Mouse (Mus musculus): Measurements from ENCODE around the gene Gapdh. TPM values are rescaled to one million over a fixed set of nuclear protein-coding genes. Genes with fewer than 3 reads are reported as not detected.

Gapdh gene
- polyA plus RNA-seq, 1 experiment from 2014 or later: 1,531 TPM

DNA sequence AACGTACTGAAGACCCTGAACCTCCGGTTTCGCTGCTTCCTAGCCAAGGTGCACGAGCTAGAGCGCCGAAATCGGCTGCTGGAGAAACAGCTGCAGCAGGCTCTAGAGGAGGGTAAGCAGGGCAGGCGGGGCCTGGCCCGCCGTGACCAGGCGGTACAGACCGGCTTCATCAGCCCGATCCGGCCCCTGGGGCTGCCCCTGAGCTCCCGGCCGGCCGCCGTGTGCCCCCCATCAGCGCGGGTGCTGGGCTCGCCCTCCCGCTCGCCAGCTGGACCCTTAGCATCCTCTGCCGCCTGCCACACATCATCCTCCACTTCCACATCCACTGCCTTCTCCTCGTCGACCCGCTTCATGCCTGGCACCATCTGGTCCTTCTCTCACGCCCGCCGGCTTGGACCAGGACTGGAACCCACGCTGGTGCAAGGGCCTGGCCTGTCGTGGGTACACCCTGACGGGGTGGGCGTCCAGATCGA is 20.8 kb downstream of the Gapdh start:
- H3K4me1 ChIP-seq (replicated peaks): peaks cover 52% of the 10 kb centered on the region
- H3K4me3 ChIP-seq: peak overlapping the region; percentile 86
- H3K27me3 ChIP-seq: no peaks in the 10 kb centered on the region
- peak overlapping the region; percentile 90 for H3K27ac ChIP-seq (replicated peaks)
- no peaks in the 10 kb centered on the region for H3K9me3 ChIP-seq
- H3K36me3 ChIP-seq: peaks cover 30% of the 10 kb centered on the region
- peak overlapping the region; percentile 92 for H3K9ac ChIP-seq
- ATAC-seq (ENCODE audit: low FRiP score, low read depth): peak; percentile 72
- WGBS: 1% methylated on average over 34 of the region's 35 CpGs
- peak overlapping the region; percentile 75 for H3K4me2 ChIP-seq

DNA sequence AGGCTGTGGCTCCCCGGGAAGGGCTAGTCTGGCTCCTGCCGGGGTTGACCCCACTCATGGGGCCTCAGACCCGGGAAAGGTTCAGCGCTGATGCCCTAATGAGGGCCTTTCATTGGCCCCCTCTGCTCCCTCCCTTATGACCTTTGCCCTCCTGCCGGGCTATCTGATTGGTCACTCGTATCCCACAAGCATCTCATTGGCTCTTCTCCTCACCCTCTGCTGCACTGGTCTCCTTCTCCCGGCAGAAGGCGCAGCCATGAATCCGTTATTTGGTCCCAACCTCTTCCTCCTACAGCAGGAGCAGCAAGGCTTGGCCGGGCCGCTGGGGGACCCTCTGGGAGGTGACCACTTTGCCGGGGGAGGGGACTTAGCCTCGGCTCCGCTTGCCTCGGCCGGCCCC is 21.3 kb downstream of the Gapdh start, which contains the start of gene Iffo1:
TSS of gene Iffo1 (plus strand) at position 241 of the 400 bp plus-strand sequence.
- Histone ChIP-seq H3K9me3 (no peaks in the 10 kb centered on the region), H3K27ac (replicated peaks) (peak within 1 kb of the TSS; percentile 90), H3K4me3 (peak within 1 kb of the TSS; percentile 86), H3K27me3 (no peaks in the 10 kb centered on the region), H3K4me2 (peak within 1 kb of the TSS; percentile 75), H3K36me3 (peaks cover 35% of the 10 kb centered on the region), H3K9ac (peak within 1 kb of the TSS; percentile 92), H3K4me1 (replicated peaks) (peaks cover 52% of the 10 kb centered on the region)
- ATAC-seq (ENCODE audit: low FRiP score, low read depth): peak; percentile 94
- 1% methylated on average over 16 of the region's 16 CpGs for WGBS

DNA sequence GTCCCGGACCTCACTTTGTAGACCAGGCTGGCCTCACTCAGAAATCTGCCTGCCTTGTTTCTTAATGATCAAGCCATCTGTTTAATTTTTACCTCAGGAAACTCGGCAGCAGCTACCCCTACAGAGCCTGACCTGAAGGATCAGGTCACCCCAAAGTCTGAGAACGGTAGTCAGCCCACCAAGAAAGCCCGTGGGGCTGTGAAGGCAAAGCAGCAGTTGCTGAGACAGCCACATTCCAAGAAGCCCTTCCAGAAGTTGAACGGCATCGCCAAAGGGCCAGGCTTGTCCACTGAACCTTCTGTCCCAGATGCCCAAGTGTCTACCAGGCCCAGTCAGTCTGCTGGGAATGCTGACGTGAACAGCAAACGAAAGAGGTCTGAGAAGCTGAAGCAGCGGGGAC is 22.4 kb downstream of the Gapdh start:
- 86% methylated on average over 9 of the region's 9 CpGs for WGBS
- no peak overlapping the region for H3K4me2 ChIP-seq

DNA sequence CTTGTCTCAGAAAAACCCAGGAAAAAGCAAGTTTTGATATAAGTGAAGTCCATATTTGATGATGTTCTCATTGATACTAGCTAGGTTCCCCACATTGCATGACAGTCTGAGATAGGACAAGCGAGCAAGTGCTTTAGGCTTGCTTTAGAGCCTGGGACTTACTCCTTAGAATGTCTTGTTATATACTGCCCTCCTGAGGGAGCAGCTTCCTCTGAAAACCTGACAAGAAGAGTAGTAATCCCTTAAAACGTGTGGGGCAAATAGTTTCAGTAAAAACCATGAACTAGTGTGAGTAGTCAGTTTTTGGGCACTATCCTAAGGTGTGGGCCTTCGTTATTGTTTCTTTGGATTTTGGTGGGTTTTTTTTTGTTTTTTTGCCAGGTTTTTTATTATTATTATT is 23.1 kb downstream of the Gapdh start:
- Histone ChIP-seq H3K4me2 (no peak overlapping the region), H3K4me1 (replicated peaks) (peaks cover 34% of the 10 kb centered on the region), H3K9ac (no peak overlapping the region), H3K9me3 (no peaks in the 10 kb centered on the region), H3K27ac (replicated peaks) (no peak overlapping the region), H3K4me3 (no peak overlapping the region), H3K27me3 (no peaks in the 10 kb centered on the region), H3K36me3 (peaks cover 51% of the 10 kb centered on the region)
- no peak for ATAC-seq (ENCODE audit: low FRiP score, low read depth)
- WGBS: 77% methylated on average over 3 of the region's 3 CpGs

More for the DNA sequence above, 22.4 kb downstream of the Gapdh start:
- H3K4me3 ChIP-seq: no peak overlapping the region
- H3K4me1 ChIP-seq (replicated peaks): peaks cover 42% of the 10 kb centered on the region
- H3K27me3 ChIP-seq: no peaks in the 10 kb centered on the region
- no peak overlapping the region for H3K27ac ChIP-seq (replicated peaks)
- no peak for ATAC-seq (ENCODE audit: low FRiP score, low read depth)
- H3K9me3 ChIP-seq: no peaks in the 10 kb centered on the region
- peaks cover 46% of the 10 kb centered on the region for H3K36me3 ChIP-seq
- no peak overlapping the region for H3K9ac ChIP-seq

DNA sequence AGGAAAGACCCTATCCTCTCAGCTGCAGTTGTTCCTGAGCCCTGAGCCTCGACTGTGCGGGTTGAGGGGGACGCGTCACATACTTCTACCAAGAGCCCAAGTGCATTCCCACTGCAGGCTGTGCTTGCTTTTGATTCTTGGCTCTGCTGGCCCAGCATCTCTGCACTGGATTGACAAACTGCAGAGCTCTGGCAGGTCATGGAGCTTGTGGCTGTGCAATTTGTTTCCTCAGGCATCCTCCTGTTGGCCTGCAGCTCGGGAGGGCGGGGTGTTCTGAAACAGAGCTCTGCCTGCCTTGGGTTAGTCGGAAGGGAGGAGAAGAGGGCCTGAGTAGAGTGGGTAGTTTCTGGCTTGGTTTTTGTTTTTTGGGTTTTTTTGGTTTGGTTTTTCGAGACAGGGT is 23.8 kb downstream of the Gapdh start:
- H3K27me3 ChIP-seq: no peaks in the 10 kb centered on the region
- no peak overlapping the region for H3K9ac ChIP-seq
- 93% methylated on average over 8 of the region's 8 CpGs for WGBS
- H3K36me3 ChIP-seq: peaks cover 54% of the 10 kb centered on the region
- H3K27ac ChIP-seq (replicated peaks): no peak overlapping the region
- no peak overlapping the region for H3K4me3 ChIP-seq
- H3K4me2 ChIP-seq: no peak overlapping the region
- no peaks in the 10 kb centered on the region for H3K9me3 ChIP-seq
- H3K4me1 ChIP-seq (replicated peaks): peaks cover 27% of the 10 kb centered on the region
- no peak for ATAC-seq (ENCODE audit: low FRiP score, low read depth)

DNA sequence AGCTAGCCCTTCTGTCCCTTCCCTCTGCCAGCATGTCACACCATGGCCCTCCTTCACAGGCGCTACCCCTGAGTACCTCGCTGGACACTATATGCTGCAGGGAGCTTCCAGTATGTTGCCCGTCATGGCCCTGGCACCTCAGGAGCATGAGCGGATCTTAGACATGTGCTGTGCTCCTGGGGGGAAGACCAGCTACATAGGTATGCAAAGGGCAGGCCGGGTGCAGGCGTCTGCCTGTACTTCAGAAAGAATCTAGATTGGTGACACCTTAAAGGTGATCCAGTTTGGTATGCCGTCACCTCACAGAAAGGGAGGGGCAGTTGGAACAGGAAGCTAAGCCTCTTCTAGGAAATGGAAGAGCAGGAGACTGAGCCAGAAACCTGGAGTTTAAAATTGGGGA is 26.5 kb downstream of the Gapdh start:
- no peaks in the 10 kb centered on the region for H3K9me3 ChIP-seq
- no peak overlapping the region for H3K4me2 ChIP-seq
- H3K27ac ChIP-seq (replicated peaks): no peak overlapping the region
- no peak overlapping the region for H3K4me3 ChIP-seq
- peaks cover 6% of the 10 kb centered on the region for H3K4me1 ChIP-seq (replicated peaks)
- peaks cover 78% of the 10 kb centered on the region for H3K36me3 ChIP-seq
- H3K27me3 ChIP-seq: no peaks in the 10 kb centered on the region
- H3K9ac ChIP-seq: no peak overlapping the region
- WGBS: 94% methylated on average over 7 of the region's 7 CpGs
- ATAC-seq (ENCODE audit: low FRiP score, low read depth): no peak

DNA sequence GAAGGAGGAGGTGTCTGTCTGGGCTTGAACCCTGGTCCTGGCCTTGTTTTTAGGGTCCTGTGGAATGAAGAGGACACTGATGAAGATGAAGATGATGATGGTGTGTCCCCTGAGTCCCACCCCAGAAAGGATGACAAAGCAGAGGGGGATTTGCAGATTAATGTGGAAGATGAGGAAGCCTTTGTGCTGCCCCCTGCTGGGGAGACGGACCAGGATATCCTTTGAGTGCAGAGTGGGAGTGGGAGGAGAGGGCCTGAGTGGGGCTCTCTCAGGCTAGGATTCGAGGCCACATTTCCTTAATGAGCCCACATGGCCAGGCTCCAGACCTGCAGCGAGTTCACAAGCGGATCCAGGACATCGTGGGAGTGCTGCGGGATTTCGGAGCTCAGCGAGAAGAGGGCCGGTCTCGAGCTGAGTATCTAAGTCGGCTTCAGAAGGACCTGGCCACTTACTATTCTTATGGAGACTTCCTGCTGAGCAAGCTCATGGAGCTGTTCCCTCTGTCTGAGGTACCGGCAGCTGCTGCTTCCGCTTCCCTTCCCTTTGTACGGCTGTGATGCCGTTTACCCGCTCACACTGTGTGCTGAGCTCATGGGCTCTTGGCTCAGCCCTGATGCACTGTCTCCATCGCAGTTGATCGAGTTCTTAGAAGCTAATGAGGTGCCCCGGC is 29.1 kb downstream of the Gapdh start:
- Histone ChIP-seq H3K4me2 (no peak overlapping the region), H3K9me3 (no peaks in the 10 kb centered on the region), H3K9ac (no peak overlapping the region), H3K4me1 (replicated peaks) (peaks cover 15% of the 10 kb centered on the region), H3K4me3 (no peak overlapping the region), H3K27ac (replicated peaks) (no peak overlapping the region), H3K36me3 (peaks cover 82% of the 10 kb centered on the region), H3K27me3 (no peaks in the 10 kb centered on the region)
- WGBS: 88% methylated on average over 19 of the region's 19 CpGs
- no peak for ATAC-seq (ENCODE audit: low FRiP score, low read depth)

DNA sequence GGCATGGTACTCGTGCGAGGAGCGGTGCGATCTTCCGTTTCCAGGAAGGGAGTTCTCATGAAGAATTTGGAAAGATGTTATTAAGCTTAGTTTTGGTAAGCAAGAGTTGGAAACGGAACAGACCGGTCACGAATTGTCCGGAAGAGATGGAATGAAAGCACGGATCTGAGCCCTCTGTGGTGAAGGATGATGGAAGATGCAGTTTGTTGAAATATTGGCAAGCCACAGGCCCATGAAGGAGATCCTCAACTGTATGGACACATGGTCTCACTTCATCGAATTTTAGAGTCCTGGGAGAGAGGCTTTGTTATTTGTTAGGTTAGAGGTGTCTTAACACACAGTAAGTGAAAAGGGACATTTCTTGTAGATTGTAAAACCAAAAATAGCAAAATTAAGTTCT is 33.8 kb downstream of the Gapdh start:
- H3K4me2 ChIP-seq: peak overlapping the region; percentile 88
- no peaks in the 10 kb centered on the region for H3K27me3 ChIP-seq
- no peaks in the 10 kb centered on the region for H3K9me3 ChIP-seq
- WGBS: 12% methylated on average over 11 of the region's 11 CpGs
- H3K36me3 ChIP-seq: peaks cover 66% of the 10 kb centered on the region
- H3K9ac ChIP-seq: peak overlapping the region; percentile 68
- ATAC-seq (ENCODE audit: low FRiP score, low read depth): no peak
- H3K4me1 ChIP-seq (replicated peaks): peaks cover 20% of the 10 kb centered on the region
- H3K27ac ChIP-seq (replicated peaks): no peak overlapping the region
- peak overlapping the region; percentile 66 for H3K4me3 ChIP-seq

DNA sequence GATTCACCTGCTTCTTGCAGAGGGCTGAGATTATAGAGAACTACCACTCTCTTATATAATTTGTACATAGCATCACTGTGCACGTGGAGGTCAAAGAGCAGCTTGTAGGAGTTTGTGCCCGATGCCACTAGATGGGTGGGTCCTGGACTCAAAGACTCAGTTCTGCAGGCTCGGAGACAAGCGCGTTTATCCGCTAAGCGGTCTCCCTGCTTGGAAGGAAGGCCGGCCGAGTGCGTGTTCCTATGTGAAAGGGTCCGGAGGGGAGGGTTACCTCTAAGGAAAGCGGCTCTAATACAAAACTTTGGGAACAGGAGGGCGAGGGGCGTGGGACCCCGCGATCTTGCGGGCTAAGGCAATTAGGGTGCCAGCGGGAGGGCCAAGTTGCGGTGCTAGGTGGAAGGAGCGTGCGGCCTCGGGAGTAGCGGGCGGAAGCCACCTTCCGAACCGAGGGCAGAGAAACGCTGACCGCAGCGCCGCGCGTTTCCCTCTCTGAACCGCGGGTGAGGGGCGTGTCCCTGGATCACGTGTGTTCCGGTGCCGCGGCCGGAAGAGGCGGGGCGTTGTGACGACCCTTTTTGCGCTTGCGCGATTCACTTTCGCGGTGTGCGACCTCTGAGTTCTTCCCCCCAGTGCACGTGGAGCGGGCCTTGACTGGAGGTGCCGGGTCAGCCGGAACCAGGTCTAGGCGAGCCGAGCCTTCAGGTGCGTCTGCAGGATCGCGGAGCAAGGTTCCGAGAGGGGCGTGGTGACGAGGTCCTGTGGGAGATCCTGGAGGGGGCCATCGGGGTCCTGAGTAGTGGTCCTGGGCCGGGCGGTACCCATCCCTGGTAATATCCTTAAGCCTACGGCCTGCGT is 34.7 kb downstream of the Gapdh start, which contains the start of gene Nop2:
TSS of gene Nop2 (plus strand) at position 608 of the 855 bp plus-strand sequence.
- H3K4me2 ChIP-seq: peak within 1 kb of the TSS; percentile 88
- H3K9me3 ChIP-seq: no peaks in the 10 kb centered on the region
- peak within 1 kb of the TSS; percentile 68 for H3K9ac ChIP-seq
- peak within 1 kb of the TSS; percentile 66 for H3K4me3 ChIP-seq
- peaks cover 68% of the 10 kb centered on the region for H3K36me3 ChIP-seq
- H3K27me3 ChIP-seq: no peaks in the 10 kb centered on the region
- H3K27ac ChIP-seq (replicated peaks): peak within 1 kb of the TSS; percentile 92
- peaks cover 20% of the 10 kb centered on the region for H3K4me1 ChIP-seq (replicated peaks)
- under 1% methylated on average over 66 of the region's 66 CpGs for WGBS
- ATAC-seq (ENCODE audit: low FRiP score, low read depth): peak; percentile 96

DNA sequence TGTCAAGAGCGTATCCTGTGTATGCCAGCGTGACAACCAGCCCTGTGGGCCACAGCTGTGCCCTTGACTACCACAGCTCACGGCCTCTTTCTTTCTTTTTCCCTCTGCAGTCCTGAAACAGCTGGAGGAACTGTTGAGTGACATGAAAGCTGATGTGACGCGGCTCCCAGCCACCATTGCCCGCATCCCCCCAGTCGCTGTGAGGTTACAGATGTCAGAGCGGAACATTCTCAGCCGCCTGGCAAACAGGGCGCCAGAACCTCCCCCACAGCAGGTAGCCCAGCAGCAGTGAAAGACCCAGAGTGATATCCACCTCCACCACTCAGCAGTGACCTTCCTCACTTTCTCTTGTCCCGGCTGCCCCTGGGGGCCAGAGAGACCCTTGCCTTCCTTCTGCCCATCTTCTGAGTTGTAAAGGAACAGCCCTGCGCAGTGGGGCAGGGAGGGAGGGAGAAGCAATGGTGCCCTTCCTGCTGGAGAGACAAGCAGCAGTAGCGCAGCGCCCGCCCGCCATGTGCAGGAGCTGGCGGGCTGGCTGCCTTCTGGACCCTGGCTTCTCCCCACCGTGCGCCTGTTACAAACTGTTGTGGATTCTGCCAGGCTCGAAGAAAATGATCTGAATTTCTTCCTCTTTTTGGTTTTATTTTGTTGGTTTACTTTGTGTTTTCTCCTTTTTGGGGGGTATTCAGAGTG is 36.4 kb downstream of the Gapdh start:
- H3K27me3 ChIP-seq: no peaks in the 10 kb centered on the region
- no peak overlapping the region for H3K4me3 ChIP-seq
- peaks cover 70% of the 10 kb centered on the region for H3K36me3 ChIP-seq
- H3K4me1 ChIP-seq (replicated peaks): peaks cover 20% of the 10 kb centered on the region
- no peak for ATAC-seq (ENCODE audit: low FRiP score, low read depth)
- no peak overlapping the region for H3K27ac ChIP-seq (replicated peaks)
- H3K9me3 ChIP-seq: no peaks in the 10 kb centered on the region
- 84% methylated on average over 20 of the region's 20 CpGs for WGBS
- no peak overlapping the region for H3K9ac ChIP-seq
- H3K4me2 ChIP-seq: no peak overlapping the region

DNA sequence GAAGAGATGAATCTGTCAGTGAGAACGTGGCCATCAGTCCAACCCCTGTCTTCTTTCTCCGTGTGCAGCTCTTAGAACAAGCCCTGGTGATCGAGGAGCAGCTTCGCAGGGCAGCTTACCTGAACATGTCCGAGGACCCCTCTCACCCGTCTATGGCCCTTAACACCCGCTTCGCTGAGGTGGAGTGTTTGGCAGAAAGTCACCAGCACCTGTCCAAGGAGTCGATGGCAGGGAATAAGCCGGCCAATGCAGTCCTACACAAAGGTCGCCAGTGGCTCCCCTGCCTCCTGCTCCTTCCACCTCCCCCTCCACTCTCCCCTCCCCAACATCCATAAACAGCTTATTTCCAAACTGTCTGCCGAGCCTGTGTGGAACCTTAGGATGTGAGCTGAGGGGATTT is 37.5 kb downstream of the Gapdh start:
- 94% methylated on average over 12 of the region's 12 CpGs for WGBS
- no peak for ATAC-seq (ENCODE audit: low FRiP score, low read depth)

DNA sequence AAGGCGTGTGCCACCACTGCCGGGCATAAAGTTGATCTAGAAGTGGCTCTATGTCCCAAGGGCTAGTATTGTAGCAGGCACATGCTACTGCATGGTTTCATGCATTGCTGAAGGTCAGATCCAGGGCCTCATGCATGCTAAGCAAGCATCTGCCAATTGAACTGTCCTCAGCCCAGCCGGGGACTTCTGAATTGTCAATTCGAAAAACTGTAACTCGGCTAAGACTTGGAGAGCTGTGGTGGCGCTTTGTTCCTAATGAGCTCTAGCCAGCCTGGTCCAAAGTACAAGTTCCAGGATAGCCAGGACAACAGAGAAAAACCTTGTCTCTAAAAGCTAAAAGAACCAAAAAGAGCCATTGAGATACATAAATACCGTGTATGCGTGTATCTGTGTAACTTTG is 46.9 kb downstream of the Gapdh start:
- Histone ChIP-seq H3K4me3 (no peak overlapping the region), H3K9me3 (no peaks in the 10 kb centered on the region), H3K36me3 (peaks cover 97% of the 10 kb centered on the region), H3K27me3 (no peaks in the 10 kb centered on the region), H3K9ac (no peak overlapping the region), H3K27ac (replicated peaks) (no peak overlapping the region), H3K4me1 (replicated peaks) (no peaks in the 10 kb centered on the region), H3K4me2 (no peak overlapping the region)
- ATAC-seq (ENCODE audit: low FRiP score, low read depth): no peak
- WGBS: 93% methylated on average over 8 of the region's 8 CpGs

More for the DNA sequence above, 37.5 kb downstream of the Gapdh start:
- peaks cover 70% of the 10 kb centered on the region for H3K36me3 ChIP-seq
- no peaks in the 10 kb centered on the region for H3K27me3 ChIP-seq
- H3K9ac ChIP-seq: no peak overlapping the region
- H3K4me3 ChIP-seq: no peak overlapping the region
- H3K4me2 ChIP-seq: no peak overlapping the region
- H3K9me3 ChIP-seq: no peaks in the 10 kb centered on the region
- H3K27ac ChIP-seq (replicated peaks): no peak overlapping the region
- peaks cover 20% of the 10 kb centered on the region for H3K4me1 ChIP-seq (replicated peaks)
